Mouse (Mus musculus): ENCODE measurements around the gene B9d1.

DNA sequence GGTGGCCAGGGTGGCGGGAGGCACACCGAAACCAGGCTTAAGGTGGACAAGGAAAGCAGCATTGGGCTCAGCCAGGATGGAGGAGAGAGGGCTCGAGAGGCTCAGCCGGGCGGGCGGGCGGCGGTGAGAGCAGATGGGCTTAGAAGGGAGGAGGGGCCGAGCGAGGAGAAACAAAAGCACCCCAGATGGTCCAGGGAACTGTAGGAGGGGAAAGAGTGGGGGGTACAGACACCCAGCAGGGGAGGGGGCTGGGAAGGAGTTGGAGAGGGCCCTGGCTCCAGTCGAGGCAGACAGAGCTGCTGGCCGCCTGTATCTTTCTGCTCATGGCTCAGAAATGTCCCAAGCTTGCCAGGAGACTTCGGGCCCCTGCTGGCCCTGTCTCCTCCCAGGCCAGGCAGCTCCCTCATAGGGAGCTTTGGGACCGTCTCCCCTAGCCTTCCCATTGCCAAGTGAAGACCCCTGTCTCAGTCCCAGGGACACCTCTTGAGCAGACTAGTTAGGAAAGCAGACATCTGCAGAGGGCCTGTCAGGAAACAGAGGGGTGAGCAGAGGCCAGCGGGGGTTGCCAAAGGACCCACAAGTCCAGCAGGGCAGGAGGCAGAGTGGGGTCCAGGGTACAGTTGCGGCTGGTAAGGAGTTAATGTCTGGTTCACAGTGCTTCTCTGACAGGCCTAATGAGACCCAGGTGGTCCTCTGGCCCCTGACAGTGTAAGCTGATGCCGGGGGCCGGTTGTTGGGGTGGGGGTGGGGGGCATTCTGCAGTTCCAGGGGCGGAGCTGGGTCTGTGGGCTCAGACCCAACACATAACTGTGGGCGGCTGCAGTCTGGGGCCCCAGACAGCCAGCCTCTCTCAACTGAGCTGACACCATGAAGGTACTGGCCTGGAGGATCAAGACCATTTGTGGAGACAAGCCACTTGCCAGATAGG lies 20.1 kb upstream of the B9d1 start, which contains the start of gene Mfap4:
- TF ChIP-seq MAFK (IDR thresholded peaks at IDR 0.05; ENCODE audit: insufficient read depth, low read depth, low read length), result no peak
- no peak for TF ChIP-seq HCFC1 (IDR thresholded peaks at IDR 0.05; ENCODE audit: borderline replicate concordance, insufficient read depth, low read length)

Measured in ES-E14 (cell line).